Mouse (Mus musculus) midbrain, embryonic 15.5 days (tissue): ENCODE data around the gene Vsig4. TPM values are rescaled to one million over a fixed set of nuclear protein-coding genes. Genes with fewer than 3 reads are reported as not detected.

ENCODE experiments used
- microRNA counts: library from miRNA; unstranded; fragments of <30 nt; microRNA quantifications from one replicate; lab custom pipeline; 2016
- microRNA-seq: library from miRNA; unstranded; fragments of <30 nt; microRNA quantifications from one replicate; pipeline ENCODE4, GENCODE M21; 2016
- polyA plus RNA-seq: library from polyadenylated mRNA; unstranded; fragments of >200 nt; fragmentation: Nextera tagmentation; extraction: Ambion mirVana; gene quantifications from 2 replicates; pipeline ENCODE4 v1.2.1, GENCODE M21; 2015

The Vsig4 gene
- polyA plus RNA-seq, 1 experiment from 2014 or later = not detected

MicroRNA genes within 50 kb of the gene (microRNA counts, 519-probe panel; counts per million panel counts)
- microRNA mmu-miR-223 (lab: Ali Mortazavi, UCI) = 2,101 counts per million, percentile 22 among the panel's probes with 10 or more counts

Small RNA genes lying within 50 kb of the gene (microRNA-seq; reads per million reads assigned to microRNA genes)
- 164 reads per million, percentile 59 among the genes with 10 or more reads in this experiment for gene Mir223

Other genes starting within 250 kb of the Vsig4 start
- 31.3 and 34.9 TPM in 2 replicates for gene Msn, start 197.4 kb downstream of the Vsig4 start, polyA plus RNA-seq
- gene Heph, start 161.9 kb upstream of the Vsig4 start, polyA plus RNA-seq = 3.7 and 3.9 TPM in 2 replicates
- gene Hsf3, start 162.9 kb upstream of the Vsig4 start, polyA plus RNA-seq = 0.08 and 0.10 TPM in 2 replicates